9 mouse cellular contexts compared by ENCODE assay signal in genomic region chr12:29907056-29907455, GRCm38 (mm10). TPM values are rescaled to one million over a fixed set of nuclear protein-coding genes. Genes with fewer than 3 reads are reported as not detected.
DNase-seq lines count a peak whose midpoint lies in the region; ATAC-seq and TF ChIP-seq lines count a peak whose summit lies in the region.
"Had no signal": no experiment of that assay in that cellular context is flagged by ENCODE, and none has a peak within 500 bp of the region (broad histone marks: within the 10 kb centered on the region; RNA-seq: fewer than 3 reads in every experiment).

No protein-coding gene starts in this region.

- no peaks in the 10 kb centered on the region for H3K36me3 ChIP-seq in kidney, adult 2 months (ENCODE audit: control insufficient read depth, insufficient read depth, low read length)
- H3K36me3 ChIP-seq in lung, postnatal 0 days (ENCODE audit: insufficient read depth, low read length), result no peaks in the 10 kb centered on the region
- H3K36me3 ChIP-seq in small intestine, adult 2 months (ENCODE audit: control insufficient read depth, insufficient read depth, low read length), result no peaks in the 10 kb centered on the region
- H3K36me3 ChIP-seq: liver, embryonic 13.5 days had no signal

- H3K27me3 ChIP-seq in kidney, adult 2 months (replicated peaks; ENCODE audit: control insufficient read depth, insufficient read depth, low read length), result no peaks in the 10 kb centered on the region
- H3K27me3 ChIP-seq in lung, postnatal 0 days (replicated peaks; ENCODE audit: insufficient read depth, low read length), result no peaks in the 10 kb centered on the region
- no peaks in the 10 kb centered on the region for H3K27me3 ChIP-seq in small intestine, adult 2 months (ENCODE audit: control insufficient read depth, insufficient read depth, low read length)
- H3K27me3 ChIP-seq: liver, embryonic 13.5 days had no signal

- intact Hi-C loops in left cerebral cortex, adult 2 months (cut with DNase I), result loop anchor here (5.0 kb wide), 1 partner anchor 135 kb away; no protein-coding TSS in a partner anchor
- intact Hi-C loops in gastrocnemius, postnatal 14 days (cut with DNase I; ENCODE audit: low total_unique reads), result loop anchor here (10.0 kb wide), 1 partner anchor 678 kb away; the partner anchor contains the start of gene Tmem18

- no peaks in the 10 kb centered on the region for H3K9me3 ChIP-seq in lung, postnatal 0 days (ENCODE audit: low read length)
- H3K9me3 ChIP-seq: liver, embryonic 13.5 days had no signal

- H3K4me1 ChIP-seq in kidney, adult 2 months (ENCODE audit: control insufficient read depth, insufficient read depth, low read length), result no peaks in the 10 kb centered on the region
- no peaks in the 10 kb centered on the region for H3K4me1 ChIP-seq in lung, postnatal 0 days (ENCODE audit: insufficient read depth, low read depth, low read length)
- no peaks in the 10 kb centered on the region for H3K4me1 ChIP-seq in small intestine, adult 2 months (ENCODE audit: control insufficient read depth, insufficient read depth, insufficient read length, low read length)
- H3K4me1 ChIP-seq: liver, embryonic 13.5 days had no signal

- ATAC-seq in lung, postnatal 0 days, result peak; percentile 93

- peak; percentile 47 to 49 for DNase-seq in left cerebral cortex, adult 2 months (ENCODE audit: extremely low spot score in 1 of 2, low spot score in 2 of 2)
- no peak for DNase-seq in left cerebral cortex, adult 11 months (ENCODE audit: low spot score)
- DNase-seq in cerebellum, adult 8-10 months, result peak; percentile 16
- peak; percentile 74 for DNase-seq in gastrocnemius, postnatal 14 days
- peak; percentile 78 for DNase-seq in kidney, adult 2 months
- DNase-seq in lung, postnatal 0 days (ENCODE audit: low spot score), result peak; percentile 96
- no peak for DNase-seq in thymus, postnatal 25 days
- DNase-seq: liver, embryonic 13.5 days had no signal

- no peak overlapping the region for H3K4me3 ChIP-seq in left cerebral cortex, adult 2 months
- H3K4me3 ChIP-seq in kidney, adult 2 months (ENCODE audit: insufficient read depth, low read depth, low read length), result no peak overlapping the region
- no peak overlapping the region for H3K4me3 ChIP-seq in lung, postnatal 0 days (ENCODE audit: low read depth, low read length)
- H3K4me3 ChIP-seq in small intestine, adult 2 months (ENCODE audit: low read depth, low read length), result no peak overlapping the region
- H3K4me3 ChIP-seq: liver, embryonic 13.5 days had no signal

- WGBS in kidney, adult 2 months, result 20% methylated on average over 2 of the region's 2 CpGs
- WGBS in lung, postnatal 0 days, result 8% methylated on average over 2 of the region's 2 CpGs
- 41% methylated on average over 2 of the region's 2 CpGs for WGBS in small intestine, adult 2 months

- TF ChIP-seq CTCF in left cerebral cortex, adult 2 months (IDR thresholded peaks at IDR 0.05), result peak; percentile 60
- peak; percentile 69; the same call in 1 of the 2 replicates for TF ChIP-seq CTCF in kidney, adult 2 months (conservative IDR thresholded peaks at IDR 0.05; ENCODE audit: insufficient read depth, insufficient read length, low read depth, low read length)
- TF ChIP-seq CTCF in lung, postnatal 0 days (IDR thresholded peaks at IDR 0.05), result peak; percentile 92
- TF ChIP-seq CTCF in small intestine, adult 2 months (IDR thresholded peaks at IDR 0.05; ENCODE audit: extremely low read depth, insufficient read length, insufficient replicate concordance, low read depth, low read length), result peak; percentile 54; the same call in 1 of the 2 replicates

- TF ChIP-seq POLR2A in kidney, adult 2 months (IDR thresholded peaks at IDR 0.05; ENCODE audit: low read depth, low read length), result no peak
- TF ChIP-seq POLR2A in small intestine, adult 2 months (IDR thresholded peaks at IDR 0.05; ENCODE audit: low read depth, low read length), result no peak

- peak overlapping the region; percentile 20; the same call in 1 of the 2 replicates for H3K4me2 ChIP-seq in lung, postnatal 0 days (replicated peaks; ENCODE audit: low read depth, low read length)
- H3K4me2 ChIP-seq: liver, embryonic 13.5 days had no signal

- no peak overlapping the region for H3K9ac ChIP-seq in lung, postnatal 0 days (replicated peaks; ENCODE audit: low read depth)
- H3K9ac ChIP-seq: liver, embryonic 13.5 days had no signal

- no peak; the same call in 1 of the 2 replicates for TF ChIP-seq EP300 in lung, postnatal 0 days (IDR thresholded peaks at IDR 0.05)

- peak overlapping the region; percentile 59 for H3K27ac ChIP-seq in left cerebral cortex, adult 2 months
- H3K27ac ChIP-seq in kidney, adult 2 months (ENCODE audit: insufficient read depth, low read depth, low read length), result no peak overlapping the region
- 0 out of 2 replicates have a peak overlapping the region, but pooled peaks have one; percentile 12 for H3K27ac ChIP-seq in lung, postnatal 0 days (ENCODE audit: low read length)
- no peak overlapping the region for H3K27ac ChIP-seq in small intestine, adult 2 months (ENCODE audit: insufficient read depth, low read depth, low read length)
- H3K27ac ChIP-seq: liver, embryonic 13.5 days had no signal

RNA-seq across cellular contexts. Expression of gene Pxdn, which starts 30.4 kb away (rescaled TPM):
- total RNA-seq in left cerebral cortex, adult 2 months (2021), result 10 to 100 TPM; 51.7 to 61.5 TPM
- 10 to 100 TPM; 63.6 to 66.6 TPM for total RNA-seq in gastrocnemius, postnatal 14 days (2021)
- polyA plus RNA-seq in kidney, adult 2 months (2012; rRNA removed), result 24.0 and 29.2 TPM in 2 replicates
- polyA plus RNA-seq in lung, postnatal 0 days (2015; fragmentation: Nextera tagmentation; extraction: Ambion mirVana), result 56.1 and 66.0 TPM in 2 replicates
- 10.8 and 19.0 TPM in 2 replicates for polyA plus RNA-seq in small intestine, adult 2 months (2012; rRNA removed)

Comparison
In these comparisons a context has a peak if more than half of its experiments do, and no peak if none do; other contexts are left out.
1. DNase-seq: peak in left cerebral cortex, adult 2 months (2 of 2), cerebellum, adult 8-10 months (single experiment), gastrocnemius, postnatal 14 days (single experiment), kidney, adult 2 months (single experiment) and lung, postnatal 0 days (single experiment); none in left cerebral cortex, adult 11 months (single experiment) and thymus, postnatal 25 days (single experiment).
2. H3K27ac ChIP-seq: peak in left cerebral cortex, adult 2 months (single experiment) and lung, postnatal 0 days (single experiment); none in kidney, adult 2 months (single experiment) and small intestine, adult 2 months (single experiment).
3. Peak in every context shown above with its lines, with median percentiles within 50 percentile points of each other: CTCF ChIP-seq.